Mouse (Mus musculus) ES-E14 (cell line): ENCODE data around the gene Rnase12.

Experiments used
- CHD2 ChIP-seq: IDR thresholded peaks from 2 replicates; pipeline ENCODE4 v1.6.1; 2014; ENCODE audit warnings: mild to moderate bottlenecking, low read depth, low read length, inconsistent platforms
- HCFC1 ChIP-seq: IDR thresholded peaks from 2 replicates; pipeline ENCODE4 v1.6.1; 2012; ENCODE audit warnings: low read length, inconsistent platforms, borderline replicate concordance; ENCODE audit not compliant: insufficient read depth
- ZC3H11A ChIP-seq: IDR thresholded peaks from 2 replicates; pipeline ENCODE4 v1.6.1; 2012; ENCODE audit warnings: low read depth, mild to moderate bottlenecking, inconsistent platforms, low read length, borderline replicate concordance
- ZNF384 ChIP-seq: IDR thresholded peaks from 2 replicates; pipeline ENCODE4 v1.6.1; 2012; ENCODE audit warnings: low read depth, low read length, inconsistent platforms

GRCm38 (mm10) chr14:51074335-51074734 lies 16.9 kb upstream of the Rnase12 start, which contains the start of gene Olfr750:
- TF ChIP-seq ZNF384 (no peak), ZC3H11A (no peak), HCFC1 (no peak), CHD2 (no peak)
